ENCODE assay signal across 9 mouse cellular contexts in the genomic region with DNA sequence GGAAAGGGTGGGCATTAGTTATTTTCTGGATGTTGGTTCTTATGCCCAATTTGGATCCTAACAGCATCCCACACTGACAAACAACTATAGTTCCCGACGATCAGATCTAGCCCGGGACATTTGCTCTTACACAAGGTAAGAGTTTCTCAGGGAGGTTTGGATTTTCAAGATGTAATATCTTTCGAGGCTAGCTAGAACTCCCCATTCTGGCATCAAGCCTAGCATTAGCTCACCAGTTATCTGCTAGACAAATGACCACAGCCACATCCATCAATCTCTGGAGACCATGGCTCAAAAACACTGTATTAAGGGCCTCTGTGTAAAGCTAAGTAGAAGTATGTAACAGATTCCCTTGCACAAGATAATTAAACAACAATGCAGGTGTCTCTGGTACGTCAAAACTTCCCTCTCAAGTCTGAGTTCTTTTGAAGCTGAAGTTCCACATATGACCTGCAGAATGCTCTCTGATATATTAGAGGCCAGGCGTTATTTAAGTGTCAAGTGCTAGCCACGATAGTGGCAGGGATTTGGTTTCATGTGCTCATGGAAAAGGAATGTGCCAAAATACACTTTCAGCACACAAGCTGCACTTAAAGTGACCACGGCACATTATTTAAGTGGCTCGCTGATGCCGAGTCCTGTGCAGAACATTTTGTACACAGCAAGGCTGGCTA. TPM values are rescaled to one million over a fixed set of nuclear protein-coding genes. Genes with fewer than 3 reads are reported as not detected.
DNase-seq lines count a peak whose midpoint lies in the region; ATAC-seq lines count a peak whose summit lies in the region.
"Had no signal": no experiment of that assay in that cellular context is flagged by ENCODE, and none has a peak within 500 bp of the region (broad histone marks: within the 10 kb centered on the region; RNA-seq: fewer than 3 reads in every experiment).

No protein-coding gene starts in this region.

- H3K36me3 ChIP-seq in embryonic facial prominence, embryonic 15.5 days = 0 out of 2 replicates have a peak, but pooled peaks cover under 1% of the 10 kb centered on the region
- no peaks in the 10 kb centered on the region for H3K36me3 ChIP-seq in liver, embryonic 16.5 days (ENCODE audit: control insufficient read depth, insufficient read depth)
- H3K36me3 ChIP-seq in hindbrain, embryonic 12.5 days = no peaks in the 10 kb centered on the region
- H3K36me3 ChIP-seq in forebrain, embryonic 15.5 days = no peaks in the 10 kb centered on the region

- ATAC-seq in embryonic facial prominence, embryonic 15.5 days (ENCODE audit: insufficient number of reproducible peaks, low FRiP score, low TSS enrichment, low read depth) = no peak
- peak; percentile 48 for ATAC-seq in liver, embryonic 16.5 days (ENCODE audit: low read depth)
- ATAC-seq in hindbrain, embryonic 12.5 days (ENCODE audit: low FRiP score) = no peak
- ATAC-seq in forebrain, embryonic 15.5 days (replicated peaks) = no peak

- peaks cover 48% of the 10 kb centered on the region for H3K4me1 ChIP-seq in embryonic facial prominence, embryonic 15.5 days
- H3K4me1 ChIP-seq in liver, embryonic 16.5 days (ENCODE audit: control insufficient read depth, low read depth, low read length) = peaks cover 14% of the 10 kb centered on the region
- peaks cover 3% of the 10 kb centered on the region; the same call in 1 of the 2 replicates for H3K4me1 ChIP-seq in hindbrain, embryonic 12.5 days
- no peaks in the 10 kb centered on the region for H3K4me1 ChIP-seq in forebrain, embryonic 15.5 days

- no peaks in the 10 kb centered on the region for H3K9me3 ChIP-seq in embryonic facial prominence, embryonic 15.5 days (replicated peaks)
- no peaks in the 10 kb centered on the region for H3K9me3 ChIP-seq in liver, embryonic 16.5 days (replicated peaks; ENCODE audit: control insufficient read depth, low read length)
- no peaks in the 10 kb centered on the region for H3K9me3 ChIP-seq in hindbrain, embryonic 12.5 days (replicated peaks)
- no peaks in the 10 kb centered on the region for H3K9me3 ChIP-seq in forebrain, embryonic 15.5 days

- WGBS in embryonic facial prominence, embryonic 15.5 days = 45% methylated on average over 10 of the region's 10 CpGs
- 55% methylated on average over 10 of the region's 10 CpGs for WGBS in liver, embryonic 16.5 days (ENCODE audit: insufficient replicate concordance)
- WGBS in hindbrain, embryonic 12.5 days = 71% methylated on average over 10 of the region's 10 CpGs
- WGBS in forebrain, embryonic 15.5 days = 65% methylated on average over 10 of the region's 10 CpGs

- no peak overlapping the region for H3K9ac ChIP-seq in embryonic facial prominence, embryonic 15.5 days
- H3K9ac ChIP-seq in liver, embryonic 16.5 days (ENCODE audit: low read depth, low read length) = no peak overlapping the region
- no peak overlapping the region for H3K9ac ChIP-seq in hindbrain, embryonic 12.5 days
- no peak overlapping the region for H3K9ac ChIP-seq in forebrain, embryonic 15.5 days (replicated peaks)

- H3K27ac ChIP-seq in embryonic facial prominence, embryonic 15.5 days (replicated peaks) = peak overlapping the region; percentile 45
- no peak overlapping the region for H3K27ac ChIP-seq in liver, embryonic 16.5 days (ENCODE audit: low read length)
- no peak overlapping the region for H3K27ac ChIP-seq in hindbrain, embryonic 12.5 days
- no peak overlapping the region for H3K27ac ChIP-seq in forebrain, embryonic 15.5 days (replicated peaks)
- H3K27ac ChIP-seq: macrophage had no signal

- H3K27me3 ChIP-seq in embryonic facial prominence, embryonic 15.5 days = no peaks in the 10 kb centered on the region
- no peaks in the 10 kb centered on the region for H3K27me3 ChIP-seq in liver, embryonic 16.5 days (ENCODE audit: control insufficient read depth, insufficient read depth, low read depth, low read length)
- no peaks in the 10 kb centered on the region for H3K27me3 ChIP-seq in hindbrain, embryonic 12.5 days
- no peaks in the 10 kb centered on the region for H3K27me3 ChIP-seq in forebrain, embryonic 15.5 days

- no peak overlapping the region for H3K4me2 ChIP-seq in embryonic facial prominence, embryonic 15.5 days (replicated peaks)
- H3K4me2 ChIP-seq in liver, embryonic 16.5 days (ENCODE audit: low read depth, low read length) = no peak overlapping the region
- no peak overlapping the region for H3K4me2 ChIP-seq in hindbrain, embryonic 12.5 days (replicated peaks)
- H3K4me2 ChIP-seq in forebrain, embryonic 15.5 days (replicated peaks) = no peak overlapping the region

- H3K4me3 ChIP-seq in embryonic facial prominence, embryonic 15.5 days (replicated peaks) = no peak overlapping the region
- no peak overlapping the region for H3K4me3 ChIP-seq in liver, embryonic 16.5 days (ENCODE audit: low read depth, low read length)
- H3K4me3 ChIP-seq in hindbrain, embryonic 12.5 days = no peak overlapping the region
- H3K4me3 ChIP-seq in forebrain, embryonic 15.5 days = no peak overlapping the region

- intact Hi-C loops in heart, postnatal 36 days (cut with DNase I) = loop anchor here (5.0 kb wide), 1 partner anchor 98 kb away; no protein-coding TSS in a partner anchor

- peak; percentile 77 for DNase-seq in NIH3T3 (ENCODE audit: low read depth)
- peak; percentile 16 to 54 for DNase-seq in heart, postnatal 36 days
- DNase-seq in spleen, postnatal 10 days (ENCODE audit: low spot score in 2 of 2) = no peak
- no peak for DNase-seq in layer of hippocampus, postnatal 10 days (ENCODE audit: low spot score in 2 of 2)

RNA-seq across cellular contexts. Expression of a gene that starts 51.8 kb away (rescaled TPM):
- polyA plus RNA-seq in embryonic facial prominence, embryonic 15.5 days (2015; fragmentation: Nextera tagmentation; extraction: Ambion mirVana) = 54.7 and 56.1 TPM in 2 replicates
- 10 to 100 TPM; 10.1 TPM for total RNA-seq in heart, postnatal 36 days (2021)
- 78.4 and 83.8 TPM in 2 replicates for polyA plus RNA-seq in liver, embryonic 16.5 days (2015; fragmentation: Nextera tagmentation; extraction: Ambion mirVana)
- 29.1 and 37.5 TPM in 2 replicates for polyA plus RNA-seq in hindbrain, embryonic 12.5 days (2016; fragmentation: Nextera tagmentation; extraction: Ambion mirVana)
- 1 to 10 TPM; 1.3 TPM for total RNA-seq in layer of hippocampus, postnatal 10 days (2021)
- 2.4 and 3.0 TPM in 2 replicates for polyA plus RNA-seq in forebrain, embryonic 15.5 days (2015; fragmentation: Nextera tagmentation; extraction: Ambion mirVana)
- polyA plus RNA-seq: macrophage had no signal

Comparison
In these comparisons a context has a peak if more than half of its experiments do, and no peak if none do; other contexts are left out.
1. DNase-seq: peak in NIH3T3 (single experiment) and heart, postnatal 36 days (2 of 2); none in spleen, postnatal 10 days (0 of 2) and layer of hippocampus, postnatal 10 days (0 of 2).